ENCODE assay signal across 14 mouse cellular contexts in genomic region chr7:98330375-98331002, GRCm38 (mm10). TPM values are rescaled to one million over a fixed set of nuclear protein-coding genes. Genes with fewer than 3 reads are reported as not detected.
DNase-seq lines count a peak whose midpoint lies in the region; ATAC-seq and TF ChIP-seq lines count a peak whose summit lies in the region.
"Had no signal": no experiment of that assay in that cellular context is flagged by ENCODE, and none has a peak within 500 bp of the region (broad histone marks: within the 10 kb centered on the region; RNA-seq: fewer than 3 reads in every experiment).

No protein-coding gene starts in this region.

- intact Hi-C loops in heart, postnatal 10 days (cut with DNase I), result no loop called here
- intact Hi-C loops in left cerebral cortex, postnatal 25 days (cut with DNase I), result no loop called here
- intact Hi-C loops in gastrocnemius, adult 2 months (cut with DNase I), result no loop called here

- H3K9me3 ChIP-seq in heart, postnatal 0 days (replicated peaks; ENCODE audit: control insufficient read depth, low read length), result no peaks in the 10 kb centered on the region
- no peaks in the 10 kb centered on the region for H3K9me3 ChIP-seq in liver, postnatal 0 days (ENCODE audit: low read length)
- H3K9me3 ChIP-seq: hindbrain, embryonic 10.5 days had no signal

- H3K4me2 ChIP-seq in heart, postnatal 0 days (ENCODE audit: low read depth, low read length), result no peak overlapping the region
- H3K4me2 ChIP-seq in liver, postnatal 0 days (ENCODE audit: low read depth, low read length), result peak overlapping the region; percentile 27; the same call in 1 of the 2 replicates

- TF ChIP-seq CTCF in heart, postnatal 0 days (IDR thresholded peaks at IDR 0.05; ENCODE audit: low read depth), result no peak
- no peak for TF ChIP-seq CTCF in liver, postnatal 0 days (IDR thresholded peaks at IDR 0.05; ENCODE audit: low read depth)
- TF ChIP-seq CTCF in gastrocnemius, adult 2 months (IDR thresholded peaks at IDR 0.05), result no peak

- peak; percentile 51; the same call in 1 of the 2 replicates for ATAC-seq in heart, postnatal 0 days (ENCODE audit: insufficient read depth, low read depth)
- peak; percentile 54 for ATAC-seq in erythroblast, adult 5-6 weeks (replicated peaks; ENCODE audit: low FRiP score, poor library complexity, severe bottlenecking)
- ATAC-seq in liver, postnatal 0 days, result peak; percentile 61
- ATAC-seq: forebrain, postnatal 0 days had no signal

- H3K4me3 ChIP-seq in heart, postnatal 0 days (ENCODE audit: low read depth, low read length), result no peak overlapping the region
- H3K4me3 ChIP-seq in liver, postnatal 0 days (ENCODE audit: low read depth, low read length), result no peak overlapping the region
- H3K4me3 ChIP-seq in gastrocnemius, adult 2 months, result no peak overlapping the region
- H3K4me3 ChIP-seq: hindbrain, embryonic 10.5 days; myocyte had no signal

- H3K9ac ChIP-seq in heart, postnatal 0 days (replicated peaks; ENCODE audit: low read depth, low read length), result no peak overlapping the region
- no peak overlapping the region for H3K9ac ChIP-seq in liver, postnatal 0 days (replicated peaks)
- H3K9ac ChIP-seq: forebrain, postnatal 0 days had no signal

- 28% methylated on average over 2 of the region's 2 CpGs for WGBS in heart, postnatal 0 days
- 72% methylated on average over 2 of the region's 2 CpGs for WGBS in liver, postnatal 0 days (ENCODE audit: insufficient replicate concordance)

- peak; percentile 39 for DNase-seq in heart, postnatal 0 days (ENCODE audit: low spot score)
- no peak for DNase-seq in heart, postnatal 10 days
- DNase-seq in Muller cell, postnatal 12 days (ENCODE audit: inconsistent ontology term), result peak; percentile 83
- no peak for DNase-seq in liver, postnatal 0 days
- DNase-seq in left cerebral cortex, postnatal 25 days (ENCODE audit: low spot score in 2 of 2), result no peak
- DNase-seq in gastrocnemius, adult 2 months, result no peak
- DNase-seq: cerebellum, postnatal 10 days; forebrain, postnatal 0 days; gastrocnemius, postnatal 36 days; kidney, adult 2 months; thymus, postnatal 4 days had no signal

- H3K4me1 ChIP-seq in heart, postnatal 0 days (ENCODE audit: control insufficient read depth, insufficient read depth), result peaks cover 11% of the 10 kb centered on the region
- H3K4me1 ChIP-seq in liver, postnatal 0 days (ENCODE audit: insufficient read depth), result peaks cover 36% of the 10 kb centered on the region
- H3K4me1 ChIP-seq: hindbrain, embryonic 10.5 days had no signal

- H3K36me3 ChIP-seq in heart, postnatal 0 days (replicated peaks; ENCODE audit: control insufficient read depth, insufficient read depth, low read length), result no peaks in the 10 kb centered on the region
- no peaks in the 10 kb centered on the region for H3K36me3 ChIP-seq in liver, postnatal 0 days (replicated peaks; ENCODE audit: insufficient read depth, low read length)
- H3K36me3 ChIP-seq: hindbrain, embryonic 10.5 days had no signal

- no peak for TF ChIP-seq EP300 in heart, postnatal 0 days (IDR thresholded peaks at IDR 0.05; ENCODE audit: low read depth)
- TF ChIP-seq EP300 in liver, postnatal 0 days (IDR thresholded peaks at IDR 0.05; ENCODE audit: low read depth), result no peak

- H3K27me3 ChIP-seq in heart, postnatal 0 days (ENCODE audit: control insufficient read depth, insufficient read depth, low read length), result no peaks in the 10 kb centered on the region
- H3K27me3 ChIP-seq in liver, postnatal 0 days (ENCODE audit: insufficient read depth, low read length), result no peaks in the 10 kb centered on the region

- no peak overlapping the region for H3K27ac ChIP-seq in heart, postnatal 0 days (ENCODE audit: low read depth)
- peak overlapping the region; percentile 35 for H3K27ac ChIP-seq in liver, postnatal 0 days (ENCODE audit: low read depth)
- H3K27ac ChIP-seq in gastrocnemius, adult 2 months, result no peak overlapping the region
- H3K27ac ChIP-seq: hindbrain, embryonic 10.5 days had no signal

RNA-seq across cellular contexts. Expression of gene Acer3, which starts 9.5 kb away (rescaled TPM):
- total RNA-seq in heart, postnatal 0 days (2014; rRNA removed; ENCODE audit: low replicate concordance), result 5.6 and 11.1 TPM in 2 replicates
- 16.4 and 21.4 TPM in 2 replicates for polyA plus RNA-seq in heart, postnatal 0 days (2015; fragmentation: Nextera tagmentation; extraction: Ambion mirVana)
- 10 to 100 TPM; 15.7 to 16.0 TPM for total RNA-seq in heart, postnatal 10 days (2021)
- 18.4 and 22.2 TPM in 2 replicates for total RNA-seq in erythroblast, adult 5-6 weeks (2015; ENCODE audit: low replicate concordance)
- 17.0 and 27.6 TPM in 2 replicates for total RNA-seq in erythroblast, adult 5-6 weeks (2017; ENCODE audit: low replicate concordance)
- 18.7 and 19.4 TPM in 2 replicates for polyA plus RNA-seq in liver, postnatal 0 days (2015; fragmentation: Nextera tagmentation; extraction: Ambion mirVana)
- total RNA-seq in left cerebral cortex, postnatal 25 days (2021), result 10 to 100 TPM; 20.0 to 26.1 TPM
- total RNA-seq in gastrocnemius, adult 2 months (2021), result 1 to 10 TPM; 4.0 to 5.3 TPM

RNA-seq across cellular contexts. Expression of gene Tsku, which starts 30.6 kb away (rescaled TPM):
- 4.0 and 7.1 TPM in 2 replicates for total RNA-seq in heart, postnatal 0 days (2014; rRNA removed; ENCODE audit: low replicate concordance)
- polyA plus RNA-seq in heart, postnatal 0 days (2015; fragmentation: Nextera tagmentation; extraction: Ambion mirVana), result 3.3 and 3.7 TPM in 2 replicates
- total RNA-seq in heart, postnatal 10 days (2021), result 1 to 10 TPM; 6.5 TPM
- not detected in 2 replicates for total RNA-seq in erythroblast, adult 5-6 weeks (2015; ENCODE audit: low replicate concordance)
- 1.1 TPM in 1 of 2 replicates, not detected in the other for total RNA-seq in erythroblast, adult 5-6 weeks (2017; ENCODE audit: low replicate concordance)
- polyA plus RNA-seq in liver, postnatal 0 days (2015; fragmentation: Nextera tagmentation; extraction: Ambion mirVana), result 8.3 and 18.9 TPM in 2 replicates
- total RNA-seq in left cerebral cortex, postnatal 25 days (2021), result 1 to 10 TPM; 2.1 to 2.7 TPM
- 1 to 10 TPM; 1.1 to 2.2 TPM for total RNA-seq in gastrocnemius, adult 2 months (2021)

Comparison
In these comparisons a context has a peak if more than half of its experiments do, and no peak if none do; other contexts are left out.
1. DNase-seq: peak in heart, postnatal 0 days (single experiment) and Muller cell, postnatal 12 days (single experiment); none in heart, postnatal 10 days (0 of 2), liver, postnatal 0 days (single experiment), left cerebral cortex, postnatal 25 days (0 of 2) and gastrocnemius, adult 2 months (single experiment).
2. Peak in every context shown above with its lines, with median percentiles within 50 percentile points of each other: ATAC-seq.